Mouse (Mus musculus): ENCODE data around the gene Slc35a1. TPM values are rescaled to one million over a fixed set of nuclear protein-coding genes. Genes with fewer than 3 reads are reported as not detected.

Gene Slc35a1
- polyA plus RNA-seq, 1 experiment from 2014 or later, result 46.0 TPM

- no peak for ATAC-seq (ENCODE audit: insufficient number of reproducible peaks, low FRiP score, low TSS enrichment, low read depth)
- Histone ChIP-seq H3K4me3 (no peak overlapping the region), H3K4me1 (peaks cover 3% of the 10 kb centered on the region; the same call in 1 of the 2 replicates), H3K9me3 (no peaks in the 10 kb centered on the region), H3K27ac (no peak overlapping the region), H3K27me3 (no peaks in the 10 kb centered on the region), H3K36me3 (peaks cover 37% of the 10 kb centered on the region), H3K4me2 (no peak overlapping the region), H3K9ac (no peak overlapping the region)
- 94% methylated on average over 3 of the region's 3 CpGs for WGBS
These were observed 46.5 kb downstream of the Slc35a1 start for GRCm38 (mm10) chr4:34640731-34641130.

GRCm38 (mm10) chr4:34639745-34640364 lies 47.4 kb downstream of the Slc35a1 start:
- WGBS, result 46% methylated on average over 5 of the region's 5 CpGs
- H3K27me3 ChIP-seq, result no peaks in the 10 kb centered on the region
- ATAC-seq (ENCODE audit: insufficient number of reproducible peaks, low FRiP score, low TSS enrichment, low read depth), result no peak
- H3K4me1 ChIP-seq, result peaks cover 3% of the 10 kb centered on the region; the same call in 1 of the 2 replicates
- no peaks in the 10 kb centered on the region for H3K9me3 ChIP-seq
- no peak overlapping the region for H3K4me3 ChIP-seq
- no peak overlapping the region for H3K4me2 ChIP-seq
- peaks cover 37% of the 10 kb centered on the region for H3K36me3 ChIP-seq
- H3K27ac ChIP-seq, result no peak overlapping the region
- H3K9ac ChIP-seq, result no peak overlapping the region

GRCm38 (mm10) chr4:34637851-34638250 lies 49.4 kb downstream of the Slc35a1 start:
- WGBS, result 82% methylated on average over 4 of the region's 4 CpGs
- Histone ChIP-seq H3K36me3 (peaks cover 43% of the 10 kb centered on the region), H3K27me3 (no peaks in the 10 kb centered on the region), H3K4me3 (no peak overlapping the region), H3K9me3 (no peaks in the 10 kb centered on the region), H3K4me1 (peaks cover 3% of the 10 kb centered on the region; the same call in 1 of the 2 replicates), H3K4me2 (no peak overlapping the region), H3K27ac (no peak overlapping the region), H3K9ac (no peak overlapping the region)
- ATAC-seq (ENCODE audit: insufficient number of reproducible peaks, low FRiP score, low TSS enrichment, low read depth), result no peak

- no peak overlapping the region for H3K4me3 ChIP-seq
- no peaks in the 10 kb centered on the region for H3K9me3 ChIP-seq
- H3K27ac ChIP-seq, result no peak overlapping the region
- ATAC-seq (ENCODE audit: insufficient number of reproducible peaks, low FRiP score, low TSS enrichment, low read depth), result no peak
- no peaks in the 10 kb centered on the region for H3K27me3 ChIP-seq
- peaks cover 3% of the 10 kb centered on the region; the same call in 1 of the 2 replicates for H3K4me1 ChIP-seq
- no peak overlapping the region for H3K9ac ChIP-seq
- H3K4me2 ChIP-seq, result no peak overlapping the region
- 86% methylated on average over 7 of the region's 7 CpGs for WGBS
- peaks cover 43% of the 10 kb centered on the region for H3K36me3 ChIP-seq
These were observed 49.9 kb downstream of the Slc35a1 start for GRCm38 (mm10) chr4:34637386-34637785.

- 83% methylated on average over 5 of the region's 5 CpGs for WGBS
- Histone ChIP-seq H3K4me3 (no peak overlapping the region), H3K27me3 (no peaks in the 10 kb centered on the region), H3K9ac (no peak overlapping the region), H3K4me1 (peaks cover 3% of the 10 kb centered on the region; the same call in 1 of the 2 replicates), H3K9me3 (no peaks in the 10 kb centered on the region), H3K4me2 (no peak overlapping the region), H3K27ac (no peak overlapping the region), H3K36me3 (peaks cover 42% of the 10 kb centered on the region)
- ATAC-seq (ENCODE audit: insufficient number of reproducible peaks, low FRiP score, low TSS enrichment, low read depth), result no peak
These were observed 51.2 kb downstream of the Slc35a1 start for GRCm38 (mm10) chr4:34636036-34636435.

GRCm38 (mm10) chr4:34634129-34634528 lies 53.1 kb downstream of the Slc35a1 start:
- no peak for ATAC-seq (ENCODE audit: insufficient number of reproducible peaks, low FRiP score, low TSS enrichment, low read depth)
- H3K9me3 ChIP-seq, result no peaks in the 10 kb centered on the region
- no peak overlapping the region for H3K27ac ChIP-seq
- H3K4me1 ChIP-seq, result no peaks in the 10 kb centered on the region
- no peaks in the 10 kb centered on the region for H3K27me3 ChIP-seq
- H3K4me2 ChIP-seq, result no peak overlapping the region
- 96% methylated on average over 7 of the region's 7 CpGs for WGBS
- peaks cover 36% of the 10 kb centered on the region for H3K36me3 ChIP-seq
- no peak overlapping the region for H3K4me3 ChIP-seq
- no peak overlapping the region for H3K9ac ChIP-seq

GRCm38 (mm10) chr4:34629956-34630355 lies 57.3 kb downstream of the Slc35a1 start:
- Histone ChIP-seq H3K27me3 (no peaks in the 10 kb centered on the region), H3K36me3 (peaks cover 53% of the 10 kb centered on the region), H3K27ac (no peak overlapping the region), H3K4me3 (no peak overlapping the region), H3K9ac (no peak overlapping the region), H3K4me2 (no peak overlapping the region), H3K9me3 (no peaks in the 10 kb centered on the region), H3K4me1 (no peaks in the 10 kb centered on the region)
- 82% methylated on average over 1 of the region's 1 CpGs for WGBS
- ATAC-seq (ENCODE audit: insufficient number of reproducible peaks, low FRiP score, low TSS enrichment, low read depth), result no peak

- no peaks in the 10 kb centered on the region for H3K4me1 ChIP-seq
- 82% methylated on average over 6 of the region's 6 CpGs for WGBS
- no peaks in the 10 kb centered on the region for H3K9me3 ChIP-seq
- H3K36me3 ChIP-seq, result peaks cover 44% of the 10 kb centered on the region
- H3K4me3 ChIP-seq, result no peak overlapping the region
- H3K27ac ChIP-seq, result no peak overlapping the region
- no peak for ATAC-seq (ENCODE audit: insufficient number of reproducible peaks, low FRiP score, low TSS enrichment, low read depth)
- no peak overlapping the region for H3K4me2 ChIP-seq
- no peak overlapping the region for H3K9ac ChIP-seq
- no peaks in the 10 kb centered on the region for H3K27me3 ChIP-seq
These were observed 60.8 kb downstream of the Slc35a1 start for GRCm38 (mm10) chr4:34626401-34626800.

- 86% methylated on average over 4 of the region's 4 CpGs for WGBS
- peaks cover 39% of the 10 kb centered on the region for H3K36me3 ChIP-seq
These were observed 61.7 kb downstream of the Slc35a1 start for GRCm38 (mm10) chr4:34625556-34625955.

GRCm38 (mm10) chr4:34616146-34616545 lies 71.1 kb downstream of the Slc35a1 start:
- 0 out of 2 replicates have a peak overlapping the region, but pooled peaks have one; percentile 70 for H3K9ac ChIP-seq
- H3K9me3 ChIP-seq, result no peaks in the 10 kb centered on the region
- ATAC-seq (ENCODE audit: insufficient number of reproducible peaks, low FRiP score, low TSS enrichment, low read depth), result no peak
- H3K4me3 ChIP-seq, result 0 out of 2 replicates have a peak overlapping the region, but pooled peaks have one; percentile 63
- no peak overlapping the region for H3K27ac ChIP-seq
- H3K27me3 ChIP-seq, result no peaks in the 10 kb centered on the region
- H3K36me3 ChIP-seq, result no peaks in the 10 kb centered on the region
- 69% methylated on average over 8 of the region's 8 CpGs for WGBS
- H3K4me2 ChIP-seq, result peak overlapping the region; percentile 80
- peaks cover 17% of the 10 kb centered on the region for H3K4me1 ChIP-seq

More at GRCm38 (mm10) chr4:34625556-34625955, 61.7 kb downstream of the Slc35a1 start:
- Histone ChIP-seq H3K9me3 (no peaks in the 10 kb centered on the region), H3K27me3 (no peaks in the 10 kb centered on the region), H3K4me1 (no peaks in the 10 kb centered on the region), H3K27ac (no peak overlapping the region), H3K4me2 (no peak overlapping the region), H3K4me3 (no peak overlapping the region), H3K9ac (no peak overlapping the region)
- ATAC-seq (ENCODE audit: insufficient number of reproducible peaks, low FRiP score, low TSS enrichment, low read depth), result no peak

- H3K9me3 ChIP-seq, result no peaks in the 10 kb centered on the region
- no peaks in the 10 kb centered on the region for H3K36me3 ChIP-seq
- H3K4me1 ChIP-seq, result peaks cover 17% of the 10 kb centered on the region
- WGBS, result 1% methylated on average over 13 of the region's 13 CpGs
- peak overlapping the region; percentile 63 for H3K4me3 ChIP-seq
- H3K27me3 ChIP-seq, result no peaks in the 10 kb centered on the region
- H3K4me2 ChIP-seq, result peak overlapping the region; percentile 80
- H3K27ac ChIP-seq, result peak overlapping the region; percentile 92; the same call in 1 of the 2 replicates
- ATAC-seq (ENCODE audit: insufficient number of reproducible peaks, low FRiP score, low TSS enrichment, low read depth), result no peak
- H3K9ac ChIP-seq, result peak overlapping the region; percentile 70
These were observed 71.9 kb downstream of the Slc35a1 start for GRCm38 (mm10) chr4:34615303-34615702.

- Histone ChIP-seq H3K36me3 (peaks cover under 1% of the 10 kb centered on the region; the same call in 1 of the 2 replicates), H3K9ac (peak within 1 kb of the TSS; percentile 70), H3K4me1 (peaks cover 17% of the 10 kb centered on the region), H3K27me3 (no peaks in the 10 kb centered on the region), H3K27ac (peak within 1 kb of the TSS; percentile 92), H3K9me3 (no peaks in the 10 kb centered on the region), H3K4me2 (peak within 1 kb of the TSS; percentile 80), H3K4me3 (peak within 1 kb of the TSS; percentile 63)
- under 1% methylated on average over 41 of the region's 42 CpGs for WGBS
- peak; percentile 94 for ATAC-seq (ENCODE audit: insufficient number of reproducible peaks, low FRiP score, low TSS enrichment, low read depth)
These were observed 72.6 kb downstream of the Slc35a1 start, which contains the start of the genes Orc3 and Rars2 for GRCm38 (mm10) chr4:34614630-34615094. Gene Orc3 (minus strand): TSS chr4:34614944. Gene Rars2 (plus strand): TSS chr4:34614957.
